In the genomic region with DNA sequence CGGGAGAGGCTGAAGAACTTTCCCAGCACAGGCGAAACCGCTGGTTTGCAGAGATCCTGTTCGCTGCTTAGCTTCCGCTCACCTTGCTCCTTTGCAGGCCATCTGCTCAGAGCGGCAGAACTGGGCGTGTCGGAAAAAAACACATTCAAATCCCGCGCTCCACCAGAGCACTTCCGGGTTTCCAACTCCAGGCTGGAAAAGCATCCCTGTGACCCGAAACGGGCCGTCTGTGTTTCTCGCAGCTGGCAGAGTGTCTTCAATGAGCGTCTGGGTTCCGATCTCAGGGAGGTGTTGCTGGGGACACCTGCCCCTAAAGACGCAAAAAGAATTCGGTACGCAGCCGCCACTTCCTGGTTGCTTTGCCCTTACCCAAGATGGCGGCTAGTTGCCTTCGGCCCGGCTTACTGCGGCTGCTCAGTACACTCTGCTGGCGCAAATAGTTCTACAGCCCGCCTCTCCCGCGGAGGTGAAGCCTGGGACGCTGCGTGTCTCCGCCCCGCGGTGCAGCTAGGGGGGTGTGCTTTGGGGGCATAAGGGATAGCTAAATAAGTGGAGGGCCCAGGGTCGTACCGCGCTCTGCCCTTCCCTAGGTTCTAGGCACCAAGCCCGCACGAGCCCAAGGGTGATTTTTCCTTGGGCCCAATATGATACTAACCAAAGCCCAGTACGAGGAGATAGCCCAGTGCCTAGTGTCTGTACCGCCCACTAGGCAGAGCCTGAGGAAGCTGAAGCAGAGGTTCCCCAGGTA, we compare ENCODE assay signal across 7 mouse cellular contexts. TPM values are rescaled to one million over a fixed set of nuclear protein-coding genes. Genes with fewer than 3 reads are reported as not detected.
DNase-seq lines count a peak whose midpoint lies in the region; ATAC-seq lines count a peak whose summit lies in the region.

TSS of gene BC052040 (plus strand) at position 476 of the 748 bp plus-strand sequence.

- ATAC-seq in intestine, embryonic 16.5 days, result peak; percentile 99
- ATAC-seq in midbrain, embryonic 11.5 days (ENCODE audit: low FRiP score), result peak; percentile 97

- H3K27me3 ChIP-seq in intestine, embryonic 16.5 days (replicated peaks; ENCODE audit: control insufficient read depth, insufficient read depth, low read length), result no peaks in the 10 kb centered on the region
- H3K27me3 ChIP-seq in midbrain, embryonic 11.5 days (ENCODE audit: control insufficient read depth, insufficient read depth, low read length), result no peaks in the 10 kb centered on the region

- H3K4me2 ChIP-seq in intestine, embryonic 16.5 days (ENCODE audit: low read depth, low read length), result peak within 1 kb of the TSS; percentile 85
- peak within 1 kb of the TSS; percentile 65 for H3K4me2 ChIP-seq in midbrain, embryonic 11.5 days

- H3K9me3 ChIP-seq in intestine, embryonic 16.5 days (ENCODE audit: control insufficient read depth, low read length), result no peaks in the 10 kb centered on the region
- no peaks in the 10 kb centered on the region for H3K9me3 ChIP-seq in midbrain, embryonic 11.5 days (ENCODE audit: control insufficient read depth, low read length)

- peak within 1 kb of the TSS; percentile 74 for H3K4me3 ChIP-seq in intestine, embryonic 16.5 days (ENCODE audit: low read length)
- peak within 1 kb of the TSS; percentile 73 for H3K4me3 ChIP-seq in midbrain, embryonic 11.5 days (ENCODE audit: low read depth, low read length)

- peak within 1 kb of the TSS; percentile 82 for H3K9ac ChIP-seq in intestine, embryonic 16.5 days (ENCODE audit: low read depth, low read length)
- H3K9ac ChIP-seq in midbrain, embryonic 11.5 days (ENCODE audit: low read length), result peak within 1 kb of the TSS; percentile 78

- WGBS in intestine, embryonic 16.5 days, result under 1% methylated on average over 41 of the region's 41 CpGs
- under 1% methylated on average over 41 of the region's 41 CpGs for WGBS in midbrain, embryonic 11.5 days

- peaks cover 12% of the 10 kb centered on the region for H3K4me1 ChIP-seq in intestine, embryonic 16.5 days (ENCODE audit: control insufficient read depth, insufficient read depth, low read length)
- peaks cover 13% of the 10 kb centered on the region for H3K4me1 ChIP-seq in midbrain, embryonic 11.5 days (ENCODE audit: control insufficient read depth, insufficient read depth, low read length)

- H3K36me3 ChIP-seq in intestine, embryonic 16.5 days (ENCODE audit: control insufficient read depth, insufficient read depth, low read length), result no peaks in the 10 kb centered on the region
- H3K36me3 ChIP-seq in midbrain, embryonic 11.5 days (ENCODE audit: control insufficient read depth, insufficient read depth, low read length), result no peaks in the 10 kb centered on the region

- peak within 1 kb of the TSS; percentile 85 for H3K27ac ChIP-seq in intestine, embryonic 16.5 days (ENCODE audit: low read length)
- H3K27ac ChIP-seq in midbrain, embryonic 11.5 days (ENCODE audit: low read depth, low read length), result no peak within 1 kb of the TSS

- intact Hi-C loops in left cerebral cortex, postnatal 36 days (cut with DNase I), result no loop called here

- DNase-seq in adrenal gland, adult 2 months, result peak; percentile 92
- peak; percentile 79 for DNase-seq in embryo, embryonic 11.5 days (ENCODE audit: low read depth, low spot score)
- DNase-seq in gastrocnemius, postnatal 4 days (ENCODE audit: low spot score in 2 of 2), result peak; percentile 55 to 85
- peak; percentile 90 to 91 for DNase-seq in left cerebral cortex, postnatal 36 days (ENCODE audit: low spot score in 2 of 2)
- peak; percentile 99 for DNase-seq in midbrain, embryonic 11.5 days (ENCODE audit: low spot score, missing footprints)
- peak; percentile 74 for DNase-seq in skeletal muscle tissue, adult 2 months (ENCODE audit: low read depth, low spot score)

RNA-seq across cellular contexts. Expression of gene BC052040, which starts in this region (rescaled TPM):
- 1 to 10 TPM; 3.0 to 4.4 TPM for total RNA-seq in adrenal gland, adult 2 months (2021)
- 0.68 and 0.93 TPM in 2 replicates for polyA plus RNA-seq in adrenal gland, adult 2 months (2012; rRNA removed)
- total RNA-seq in gastrocnemius, postnatal 4 days (2021), result 1 to 10 TPM; 5.0 to 6.8 TPM
- polyA plus RNA-seq in intestine, embryonic 16.5 days (2015; fragmentation: Nextera tagmentation; extraction: Ambion mirVana), result 14.2 and 14.8 TPM in 2 replicates
- total RNA-seq in left cerebral cortex, postnatal 36 days (2021), result 1 to 10 TPM; 6.9 to 7.8 TPM
- polyA plus RNA-seq in midbrain, embryonic 11.5 days (2014; fragmentation: Nextera tagmentation; extraction: Ambion mirVana), result 19.6 and 19.7 TPM in 2 replicates
